Mouse (Mus musculus) megakaryocyte, embryonic 14.5 days (primary cell): ENCODE data around the gene Acsl3.

Experiments used
- FLI1 ChIP-seq: IDR thresholded peaks from 2 replicates; pipeline ENCODE4 v1.6.1; 2012; ENCODE audit warnings: low read length, inconsistent platforms, mixed read lengths
- GATA1 ChIP-seq: IDR thresholded peaks from 3 replicates; pipeline ENCODE4 v1.6.1; 2012; ENCODE audit warnings: mixed read lengths, low read length, inconsistent platforms, borderline replicate concordance

GRCm38 (mm10) chr1:78724458-78725190, 67.0 kb downstream of the Acsl3 start:
- TF ChIP-seq GATA1 (no peak), FLI1 (no peak)
